Comparison of ENCODE assay signal across 8 mouse cellular contexts in genomic region chr15:12117242-12118092, GRCm38 (mm10). TPM values are rescaled to one million over a fixed set of nuclear protein-coding genes. Genes with fewer than 3 reads are reported as not detected.
DNase-seq lines count a peak whose midpoint lies in the region; ATAC-seq and TF ChIP-seq lines count a peak whose summit lies in the region.

Gene Zfr, plus strand, starts transcription at chr15:12117831.

- H3K4me1 ChIP-seq in bone marrow macrophage, adult 2 months (ENCODE audit: control insufficient read depth, insufficient read depth, low read length) = peaks cover 6% of the 10 kb centered on the region
- peaks cover 5% of the 10 kb centered on the region; the same call in 1 of the 2 replicates for H3K4me1 ChIP-seq in embryonic fibroblast, embryonic 13.5 days (ENCODE audit: control insufficient read depth, insufficient read depth, low read length)
- peaks cover 24% of the 10 kb centered on the region for H3K4me1 ChIP-seq in heart, embryonic 10.5 days
- H3K4me1 ChIP-seq in kidney, embryonic 15.5 days = peaks cover 15% of the 10 kb centered on the region

- no peaks in the 10 kb centered on the region for H3K27me3 ChIP-seq in heart, embryonic 10.5 days (ENCODE audit: insufficient read depth, poor library complexity, severe bottlenecking)
- no peaks in the 10 kb centered on the region for H3K27me3 ChIP-seq in kidney, embryonic 15.5 days

- WGBS in heart, embryonic 10.5 days = under 1% methylated on average over 59 of the region's 59 CpGs
- WGBS in kidney, embryonic 15.5 days = under 1% methylated on average over 57 of the region's 59 CpGs

- peak within 1 kb of the TSS; percentile 92 for H3K27ac ChIP-seq in bone marrow macrophage, adult 2 months (ENCODE audit: insufficient read depth, low read depth, low read length)
- peak within 1 kb of the TSS; percentile 95 for H3K27ac ChIP-seq in embryonic fibroblast, embryonic 13.5 days (ENCODE audit: insufficient read depth, low read length)
- H3K27ac ChIP-seq in heart, embryonic 10.5 days = peak within 1 kb of the TSS; percentile 100
- peak within 1 kb of the TSS; percentile 92 for H3K27ac ChIP-seq in kidney, embryonic 15.5 days

- peak within 1 kb of the TSS; percentile 83 for H3K4me2 ChIP-seq in kidney, embryonic 15.5 days

- peak within 1 kb of the TSS; percentile 91 for H3K4me3 ChIP-seq in bone marrow macrophage, adult 2 months (ENCODE audit: insufficient read depth, low read length)
- peak within 1 kb of the TSS; percentile 89 for H3K4me3 ChIP-seq in embryonic fibroblast, embryonic 13.5 days (ENCODE audit: insufficient read depth, low read length)
- H3K4me3 ChIP-seq in heart, embryonic 10.5 days = peak within 1 kb of the TSS; percentile 99
- H3K4me3 ChIP-seq in kidney, embryonic 15.5 days (replicated peaks) = peak within 1 kb of the TSS; percentile 83

- H3K36me3 ChIP-seq in heart, embryonic 10.5 days = peaks cover 7% of the 10 kb centered on the region
- peaks cover 5% of the 10 kb centered on the region; the same call in 1 of the 2 replicates for H3K36me3 ChIP-seq in kidney, embryonic 15.5 days

- no peaks in the 10 kb centered on the region for H3K9me3 ChIP-seq in heart, embryonic 10.5 days
- no peaks in the 10 kb centered on the region for H3K9me3 ChIP-seq in kidney, embryonic 15.5 days (replicated peaks)

- no peak for TF ChIP-seq CTCF in bone marrow macrophage, adult 2 months (IDR thresholded peaks at IDR 0.05; ENCODE audit: low read depth, low read length)
- peak; percentile 37; the same call in 1 of the 2 replicates for TF ChIP-seq CTCF in embryonic fibroblast, embryonic 13.5 days (IDR thresholded peaks at IDR 0.05; ENCODE audit: borderline replicate concordance, insufficient read depth, low read length)

- peak within 1 kb of the TSS; percentile 95 for H3K9ac ChIP-seq in kidney, embryonic 15.5 days

- 0 out of 2 replicates have a peak, but pooled peaks have one; percentile 30 for TF ChIP-seq POLR2A in bone marrow macrophage, adult 2 months (IDR thresholded peaks at IDR 0.05; ENCODE audit: borderline replicate concordance, low read depth, low read length)
- TF ChIP-seq POLR2A in embryonic fibroblast, embryonic 13.5 days (IDR thresholded peaks at IDR 0.05; ENCODE audit: low read depth, low read length) = peak; percentile 84

- DNase-seq in A20 (ENCODE audit: low read depth, low spot score) = peak; percentile 94
- DNase-seq in heart, embryonic 10.5 days (ENCODE audit: low spot score) = peak; percentile 95
- DNase-seq in liver = peak; percentile 93
- peak; percentile 90 to 96 for DNase-seq in spleen, postnatal 4 days (ENCODE audit: low spot score in 2 of 2)

- ATAC-seq in kidney, embryonic 15.5 days (replicated peaks; ENCODE audit: low FRiP score) = peak; percentile 92
- peak; percentile 73 for ATAC-seq in monocyte, adult 5-6 weeks (replicated peaks; ENCODE audit: insufficient number of reproducible peaks, low FRiP score, low TSS enrichment, poor library complexity, severe bottlenecking)

RNA-seq across cellular contexts. Expression of gene Zfr, which starts in this region (rescaled TPM):
- polyA plus RNA-seq in bone marrow macrophage, adult 2 months (2012; ENCODE audit: insufficient read depth, insufficient read length, missing spikeins) = 59.0 and 60.8 TPM in 2 replicates
- polyA plus RNA-seq in embryonic fibroblast, embryonic 13.5 days (2011; ENCODE audit: insufficient read length, low read depth, missing spikeins) = 138 and 172 TPM in 2 replicates
- polyA plus RNA-seq in heart, embryonic 10.5 days (2016; fragmentation: Nextera tagmentation; extraction: Ambion mirVana) = 120 and 122 TPM in 2 replicates
- 108 and 109 TPM in 2 replicates for polyA plus RNA-seq in kidney, embryonic 15.5 days (2015; fragmentation: Nextera tagmentation; extraction: Ambion mirVana)
- total RNA-seq in monocyte, adult 5-6 weeks (2017) = 49.0 to 97.9 TPM (median 69.7 TPM) in 3 replicates

Comparison
In these comparisons a context has a peak if more than half of its experiments do, and no peak if none do; other contexts are left out.
1. Peak in every context shown above with its lines: DNase-seq, ATAC-seq, H3K4me3 ChIP-seq and H3K27ac ChIP-seq.